Mouse (Mus musculus) G1E (cell line): ENCODE measurements around the gene Lyrm7.

Experiments
- CTCF ChIP-seq: IDR thresholded peaks from 2 replicates; pipeline ENCODE4 v1.5.1; 2012; ENCODE audit warnings: low read depth, low read length, inconsistent platforms, mixed read lengths
- GATA1 ChIP-seq: IDR thresholded peaks from 2 replicates; pipeline ENCODE4 v1.6.1; 2012; ENCODE audit warnings: borderline replicate concordance, low read length, inconsistent platforms, mixed read lengths
- POLR2AphosphoS5 ChIP-seq: IDR thresholded peaks from 2 replicates; pipeline ENCODE4 v1.6.1; 2012; ENCODE audit warnings: low read depth, low read length, inconsistent platforms; ENCODE audit not compliant: insufficient replicate concordance
- TAL1 ChIP-seq: conservative IDR thresholded peaks from 2 replicates; pipeline ENCODE4 v1.6.1; 2012; ENCODE audit warnings: low read depth, low read length, inconsistent platforms, mixed read lengths

- TF ChIP-seq CTCF = no peak
- no peak for TF ChIP-seq GATA1
- TF ChIP-seq POLR2AphosphoS5 = no peak
- TF ChIP-seq TAL1 = no peak
Observed at GRCm38 (mm10) chr11:54786858-54787487, 73.7 kb downstream of the Lyrm7 start.
